Mouse (Mus musculus) MEL (cell line): ENCODE data around the gene Dnajc4. TPM values are rescaled to one million over a fixed set of nuclear protein-coding genes. Genes with fewer than 3 reads are reported as not detected.

ENCODE experiments used
- DNase-seq: peaks from one replicate; pipeline ENCODE4 v3.0.0; 2011; ENCODE audit warnings: low read depth, low spot score
- H3K27ac ChIP-seq: 2 replicates; pipeline ENCODE4 v1.5.1; 2012; ENCODE audit warnings: low read depth, mild to moderate bottlenecking, control low read depth, low read length, moderate library complexity; ENCODE audit not compliant: control insufficient read depth
- H3K27me3 ChIP-seq, 2 experiments: fragments of 150-350 bp in 1 of 2; sonication (generic) in 1 of 2; 2 replicates each; pipeline ENCODE4 v1.6.1; 2012; ENCODE audit warnings: low read length in 2 of 2, mild to moderate bottlenecking in 2 of 2, improper control_type of control experiment in 1 of 2, moderate library complexity in 1 of 2; ENCODE audit not compliant: insufficient read depth in 2 of 2, control insufficient read depth in 1 of 2
- H3K36me3 ChIP-seq, 2 experiments: 2 replicates each; pipeline ENCODE4 v1.6.1; 2012 to 2014; ENCODE audit warnings: low read length in 2 of 2, improper control_type of control experiment in 1 of 2, inconsistent platforms in 1 of 2, mild to moderate bottlenecking in 1 of 2; ENCODE audit not compliant: insufficient read depth in 2 of 2, control insufficient read depth in 1 of 2
- H3K4me1 ChIP-seq, 2 experiments: fragments of 150-350 bp in 1 of 2; sonication (generic) in 1 of 2; 2 replicates each; pipeline ENCODE4 v1.6.1; 2012; ENCODE audit warnings: low read length in 2 of 2, improper control_type of control experiment in 1 of 2, mild to moderate bottlenecking in 1 of 2; ENCODE audit not compliant: insufficient read depth in 2 of 2, control insufficient read depth in 1 of 2
- H3K4me3 ChIP-seq, 2 experiments: fragments of 150-350 bp in 1 of 2; sonication (generic) in 1 of 2; 2 replicates each; pipeline ENCODE4 v1.5.1; 2012; ENCODE audit warnings: low read depth in 2 of 2, low read length in 2 of 2, mild to moderate bottlenecking in 2 of 2, moderate library complexity in 2 of 2, control low read depth in 1 of 2, improper control_type of control experiment in 1 of 2; ENCODE audit not compliant: control insufficient read depth in 1 of 2, insufficient read depth in 1 of 2
- H3K79me2 ChIP-seq: 2 replicates; pipeline ENCODE4 v1.6.1; 2012; ENCODE audit warnings: mild to moderate bottlenecking, low read length, moderate library complexity; ENCODE audit not compliant: control insufficient read depth, poor library complexity, insufficient read depth
- H3K9ac ChIP-seq: 2 replicates; pipeline ENCODE4 v1.6.1; 2012; ENCODE audit warnings: low read depth, mild to moderate bottlenecking, control low read depth, low read length, moderate library complexity; ENCODE audit not compliant: control insufficient read depth, poor library complexity, severe bottlenecking
- H3K9me3 ChIP-seq: fragments of 150-350 bp; sonication (generic); replicated peaks from 2 replicates; pipeline ENCODE4 v1.6.1; 2012; ENCODE audit warnings: mild to moderate bottlenecking, low read length, improper control_type of control experiment, moderate library complexity; ENCODE audit not compliant: insufficient read depth
- CHD1 ChIP-seq: IDR thresholded peaks from 2 replicates; pipeline ENCODE4 v1.6.1; 2012; ENCODE audit warnings: low read depth, mild to moderate bottlenecking, inconsistent platforms, low read length, improper control_type of control experiment
- CTCF ChIP-seq, 3 experiments: IDR thresholded peaks in 2 of 3; conservative IDR thresholded peaks in 1 of 3; 2 replicates each; pipeline ENCODE4 v1.5.1; 2011 to 2012; ENCODE audit warnings: low read length in 3 of 3, low read depth in 2 of 3, mild to moderate bottlenecking in 2 of 3, improper control_type of control experiment in 1 of 3, inconsistent platforms in 1 of 3, mixed read lengths in 1 of 3, moderate library complexity in 1 of 3; ENCODE audit not compliant: control insufficient read depth in 1 of 3, insufficient read depth in 1 of 3, poor library complexity in 1 of 3, severe bottlenecking in 1 of 3
- E2F4 ChIP-seq: IDR thresholded peaks from 2 replicates; pipeline ENCODE4 v1.6.1; 2011; ENCODE audit warnings: low read depth, low read length, improper control_type of control experiment, borderline replicate concordance
- ELF1 ChIP-seq: IDR thresholded peaks from 2 replicates; pipeline ENCODE4 v1.6.1; 2014; ENCODE audit warnings: low read depth, mild to moderate bottlenecking, inconsistent platforms, low read length, improper control_type of control experiment, moderate library complexity
- EP300 ChIP-seq, 2 experiments: IDR thresholded peaks; 2 replicates each; pipeline ENCODE4 v1.6.1; 2011; ENCODE audit warnings: improper control_type of control experiment in 2 of 2, low read length in 2 of 2, low read depth in 1 of 2, mild to moderate bottlenecking in 1 of 2
- ETS1 ChIP-seq: IDR thresholded peaks from 2 replicates; pipeline ENCODE4 v1.6.1; 2012; ENCODE audit warnings: low read depth, mild to moderate bottlenecking, inconsistent platforms, low read length, improper control_type of control experiment, moderate library complexity
- GABPA ChIP-seq: IDR thresholded peaks from 2 replicates; pipeline ENCODE4 v1.6.1; 2012; ENCODE audit warnings: low read depth, mild to moderate bottlenecking, inconsistent platforms, low read length, improper control_type of control experiment, moderate library complexity
- HCFC1 ChIP-seq: IDR thresholded peaks from 2 replicates; pipeline ENCODE4 v1.6.1; 2012; ENCODE audit warnings: low read depth, mild to moderate bottlenecking, inconsistent platforms, low read length, improper control_type of control experiment, moderate library complexity
- JUND ChIP-seq: IDR thresholded peaks from 2 replicates; pipeline ENCODE4 v1.6.1; 2011; ENCODE audit warnings: low read depth, mild to moderate bottlenecking, improper control_type of control experiment, low read length
- KAT2A ChIP-seq: conservative IDR thresholded peaks from 2 replicates; pipeline ENCODE4 v1.6.1; 2012; ENCODE audit warnings: low read depth, low read length, improper control_type of control experiment, inconsistent platforms
- MAX ChIP-seq: IDR thresholded peaks from 2 replicates; pipeline ENCODE4 v1.6.1; 2011; ENCODE audit warnings: low read length, improper control_type of control experiment
- MYB ChIP-seq: IDR thresholded peaks from 2 replicates; pipeline ENCODE4 v1.6.1; 2011; ENCODE audit warnings: mild to moderate bottlenecking, low read depth, low read length, improper control_type of control experiment
- MYC ChIP-seq: IDR thresholded peaks from 2 replicates; pipeline ENCODE4 v1.6.1; 2011; ENCODE audit warnings: low read depth, mild to moderate bottlenecking, low read length, improper control_type of control experiment, moderate library complexity
- NELFE ChIP-seq: IDR thresholded peaks from 2 replicates; pipeline ENCODE4 v1.6.1; 2011; ENCODE audit warnings: low read depth, low read length, improper control_type of control experiment
- NRF1 ChIP-seq: IDR thresholded peaks from 2 replicates; pipeline ENCODE4 v1.6.1; 2014; ENCODE audit warnings: low read depth, mild to moderate bottlenecking, inconsistent platforms, low read length, improper control_type of control experiment, moderate library complexity; ENCODE audit not compliant: poor library complexity, insufficient read depth, severe bottlenecking
- POLR2AphosphoS2 ChIP-seq: IDR thresholded peaks from 2 replicates; pipeline ENCODE4 v1.6.1; 2011; ENCODE audit warnings: low read length, improper control_type of control experiment
- RAD21 ChIP-seq: IDR thresholded peaks from 2 replicates; pipeline ENCODE4 v1.6.1; 2011; ENCODE audit warnings: mild to moderate bottlenecking, low read depth, low read length, improper control_type of control experiment
- SMC3 ChIP-seq: IDR thresholded peaks from 2 replicates; pipeline ENCODE4 v1.6.1; 2011; ENCODE audit warnings: low read depth, low read length, improper control_type of control experiment
- TBP ChIP-seq: IDR thresholded peaks from 2 replicates; pipeline ENCODE4 v1.8.0; 2011; ENCODE audit warnings: low read depth, low read length, improper control_type of control experiment
- UBTF ChIP-seq: IDR thresholded peaks from 2 replicates; pipeline ENCODE4 v1.6.1; 2012; ENCODE audit warnings: low read depth, mild to moderate bottlenecking, inconsistent platforms, low read length, improper control_type of control experiment, moderate library complexity, borderline replicate concordance; ENCODE audit not compliant: insufficient read depth
- USF1 ChIP-seq: IDR thresholded peaks from 2 replicates; pipeline ENCODE4 v1.6.1; 2014; ENCODE audit warnings: low read depth, mild to moderate bottlenecking, inconsistent platforms, low read length, improper control_type of control experiment, moderate library complexity
- USF2 ChIP-seq, 2 experiments: IDR thresholded peaks; 2 replicates each; pipeline ENCODE4 v1.6.1; 2011 to 2012; ENCODE audit warnings: improper control_type of control experiment in 2 of 2, low read length in 2 of 2, borderline replicate concordance in 1 of 2, inconsistent platforms in 1 of 2, low read depth in 1 of 2, mild to moderate bottlenecking in 1 of 2; ENCODE audit not compliant: insufficient read depth in 1 of 2
- ZC3H11A ChIP-seq: IDR thresholded peaks from 2 replicates; pipeline ENCODE4 v1.6.1; 2012; ENCODE audit warnings: low read depth, mild to moderate bottlenecking, inconsistent platforms, low read length, improper control_type of control experiment
- ZMIZ1 ChIP-seq: IDR thresholded peaks from 2 replicates; pipeline ENCODE4 v1.6.1; 2012; ENCODE audit warnings: low read depth, mild to moderate bottlenecking, inconsistent platforms, low read length, improper control_type of control experiment, moderate library complexity
- polyA plus RNA-seq, 2 experiments: library from polyadenylated mRNA; stranded (reverse) in 1 of 2; unstranded in 1 of 2; fragments of >175 nt in 1 of 2; fragments of >200 nt in 1 of 2; gene quantifications; 2 replicates each; pipeline versions ENCODE4 v1.2.1 to v1.2.4; 2012; ENCODE audit warnings: low replicate concordance in 2 of 2, low read depth in 1 of 2; ENCODE audit not compliant: insufficient read length in 2 of 2, insufficient read depth in 1 of 2, missing spikeins in 1 of 2
- total RNA-seq: library from RNA; depleted of rRNA; stranded (reverse); fragments of 300-350 nt; gene quantifications from 2 replicates; pipeline ENCODE4 v1.2.3, GENCODE M21; 2012

Dnajc4 gene
- total and polyA plus RNA-seq, 3 experiments, result 4.2 to 12.9 TPM; not detected in 1

DNA sequence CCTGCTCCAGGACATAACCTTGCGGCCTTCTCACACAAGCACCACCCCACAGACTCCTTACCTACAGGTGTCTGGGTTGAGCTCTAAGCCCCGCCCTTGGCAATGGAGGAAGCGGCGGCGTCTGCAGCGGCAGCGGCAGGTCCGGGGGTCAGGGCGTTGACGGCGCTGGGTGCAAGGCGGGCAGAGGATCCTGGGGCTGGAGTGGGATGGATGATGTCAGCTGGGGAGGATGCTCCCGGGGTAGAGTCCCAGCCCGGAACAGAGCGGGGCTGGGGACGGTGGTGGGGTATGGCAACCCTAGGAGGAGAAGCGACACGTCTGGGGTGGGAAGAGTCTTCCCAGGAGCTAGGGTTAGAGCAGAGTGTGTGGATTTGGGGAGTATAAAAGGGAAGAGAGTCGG is 7.1 kb downstream of the Dnajc4 start:
- Histone ChIP-seq H3K36me3 (peaks cover 0 to 12% of the 10 kb centered on the region in 2 experiments; a peak in 2 of 4 replicates), H3K27ac (no peak overlapping the region), H3K9ac (no peak overlapping the region), H3K27me3 (no peaks in the 10 kb centered on the region), H3K4me3 (no peak overlapping the region), H3K9me3 (no peaks in the 10 kb centered on the region), H3K4me1 (peaks cover 11 to 19% of the 10 kb centered on the region in 2 experiments), H3K79me2 (peaks cover 11% of the 10 kb centered on the region; the same call in 1 of the 2 replicates)
- TF ChIP-seq POLR2AphosphoS2 (no peak), KAT2A (no peak), NRF1 (no peak), USF1 (no peak), ETS1 (no peak), MYC (no peak), ZMIZ1 (no peak), SMC3 (no peak)
- DNase-seq, result no peak

GRCm38 (mm10) chr19:6983621-6984020 is 8.8 kb downstream of the Dnajc4 start:
- no peak for DNase-seq
- Histone ChIP-seq H3K27ac (no peak overlapping the region), H3K36me3 (peaks cover 0 to 15% of the 10 kb centered on the region in 2 experiments; a peak in 2 of 4 replicates), H3K4me1 (peaks cover 11 to 22% of the 10 kb centered on the region in 2 experiments), H3K9ac (no peak overlapping the region), H3K9me3 (no peaks in the 10 kb centered on the region), H3K27me3 (no peaks in the 10 kb centered on the region), H3K4me3 (no peak overlapping the region), H3K79me2 (peaks cover 13% of the 10 kb centered on the region; the same call in 1 of the 2 replicates)
- TF ChIP-seq USF1, result no peak
- no peak for TF ChIP-seq HCFC1
- TF ChIP-seq RAD21, result no peak
- no peak for TF ChIP-seq TBP
- no peak for TF ChIP-seq JUND
- TF ChIP-seq GABPA, result no peak
- TF ChIP-seq MAX, result no peak
- TF ChIP-seq UBTF, result no peak
- no peak for TF ChIP-seq MYB
- TF ChIP-seq KAT2A, result no peak
- no peak for TF ChIP-seq NELFE
- no peak for TF ChIP-seq E2F4
- TF ChIP-seq USF2 (IDR thresholded peaks at IDR 0.05; ENCODE audit: borderline replicate concordance in 1 of 2, insufficient read depth in 1 of 2, low read depth in 1 of 2, low read length in 2 of 2), result no peak
- TF ChIP-seq CHD1, result no peak
- TF ChIP-seq ZC3H11A, result no peak
- TF ChIP-seq NRF1, result no peak
- TF ChIP-seq EP300 (IDR thresholded peaks at IDR 0.05; ENCODE audit: low read depth in 1 of 2, low read length in 2 of 2), result no peak
- TF ChIP-seq CTCF (IDR thresholded peaks at IDR 0.05 in 2 of 3, conservative IDR thresholded peaks at IDR 0.05 in 1 of 3; ENCODE audit: control insufficient read depth in 1 of 3, insufficient read depth in 1 of 3, low read depth in 2 of 3, low read length in 3 of 3, poor library complexity in 1 of 3, severe bottlenecking in 1 of 3), result no peak
- no peak for TF ChIP-seq ELF1
